Mouse (Mus musculus): Measurements from ENCODE around the gene Acin1. TPM values are rescaled to one million over a fixed set of nuclear protein-coding genes. Genes with fewer than 3 reads are reported as not detected.
"Not testable (repeated sequence)": the region's sequence is repeated elsewhere in the genome, so short reads cannot be mapped to it uniquely, and the experiment has no call there.

Acin1 gene
- total RNA-seq, 2 experiments from 2014 or later = 104 to 114 TPM

- intact Hi-C loops (cut with DNase I) = loop anchor here (5.0 kb wide), 1 partner anchor 35 kb away; no protein-coding TSS in a partner anchor
- DNase-seq = no peak
Observed at GRCm38 (mm10) chr14:54617152-54617896, 69.4 kb downstream of the Acin1 start.

DNA sequence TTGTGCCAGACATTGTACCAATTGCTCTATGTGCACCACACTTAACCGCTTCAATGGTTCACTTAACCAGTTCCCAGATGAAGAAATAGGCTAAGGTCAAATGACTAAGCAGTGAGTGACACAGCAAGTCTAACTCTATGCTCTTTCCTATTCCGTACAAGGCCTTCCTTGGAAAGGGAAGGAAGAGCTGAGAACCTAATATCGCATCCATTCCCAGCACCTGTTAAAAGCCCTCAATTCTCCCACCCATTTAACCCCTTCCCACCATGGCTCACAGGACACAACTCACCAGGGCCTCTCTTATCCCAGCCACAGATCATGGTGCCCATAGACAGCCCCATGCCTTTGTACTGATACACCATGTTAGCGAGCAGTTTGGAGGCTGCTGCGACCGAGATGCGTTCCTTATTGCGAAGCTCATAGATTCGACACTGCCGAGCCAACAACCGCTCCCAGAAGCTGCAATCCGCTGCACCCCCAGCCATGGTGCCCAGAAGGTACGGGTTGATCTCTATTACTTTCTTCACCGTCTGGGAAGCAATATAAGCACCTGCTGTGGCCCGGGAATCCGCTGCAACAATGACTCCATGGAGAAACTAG, 70.4 kb downstream of the Acin1 start:
- intact Hi-C loops (cut with DNase I) = loop anchor here (5.0 kb wide), 1 partner anchor 34 kb away; no protein-coding TSS in a partner anchor
- DNase-seq = no peak

GRCm38 (mm10) chr14:54614130-54614529, 72.6 kb downstream of the Acin1 start:
- intact Hi-C loops (cut with DNase I); DNase-seq: not testable (repeated sequence)

DNA sequence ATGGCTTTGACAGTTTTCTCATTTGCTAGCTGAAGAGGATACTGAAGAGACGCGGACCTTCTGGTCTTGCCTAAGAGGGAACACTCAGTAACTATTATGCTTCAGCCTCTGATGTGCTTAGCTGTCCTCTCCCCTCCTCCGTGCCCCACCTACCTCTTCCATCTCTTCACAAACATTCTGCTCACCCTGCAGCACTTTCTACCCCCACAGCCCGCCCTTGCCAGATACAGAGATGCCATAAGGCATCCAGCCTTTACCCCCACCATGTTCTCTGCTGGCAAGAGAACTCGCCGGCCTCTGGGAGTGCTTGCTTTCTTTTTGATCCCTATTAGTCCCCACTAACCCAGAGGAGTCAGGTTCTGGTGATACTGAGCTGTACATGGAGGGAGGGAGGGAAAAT, 76.1 kb downstream of the Acin1 start:
- intact Hi-C loops (cut with DNase I) = no loop called here

DNA sequence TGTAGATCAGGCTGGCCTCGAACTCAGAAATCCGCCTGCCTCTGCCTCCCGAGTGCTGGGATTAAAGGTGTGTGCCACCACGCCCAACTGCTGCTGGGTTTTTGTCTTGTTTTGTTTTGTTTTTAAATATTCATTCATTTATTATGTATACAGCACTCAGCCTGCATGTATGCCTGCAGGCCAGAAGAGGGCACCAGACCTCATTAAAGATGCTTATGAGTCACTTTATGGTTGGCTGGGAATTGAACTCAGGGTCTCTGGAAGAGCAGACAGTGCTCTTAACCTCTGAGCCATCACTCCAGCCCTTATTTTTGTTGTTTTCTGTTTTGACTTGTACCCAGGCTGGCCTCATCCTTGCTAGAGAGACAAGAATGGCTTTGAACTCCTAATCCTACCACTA, 76.8 kb downstream of the Acin1 start:
- DNase-seq = peak; percentile 25 to 44
- intact Hi-C loops (cut with DNase I) = no loop called here

More for the DNA sequence above, 76.1 kb downstream of the Acin1 start:
- no peak for DNase-seq

DNA sequence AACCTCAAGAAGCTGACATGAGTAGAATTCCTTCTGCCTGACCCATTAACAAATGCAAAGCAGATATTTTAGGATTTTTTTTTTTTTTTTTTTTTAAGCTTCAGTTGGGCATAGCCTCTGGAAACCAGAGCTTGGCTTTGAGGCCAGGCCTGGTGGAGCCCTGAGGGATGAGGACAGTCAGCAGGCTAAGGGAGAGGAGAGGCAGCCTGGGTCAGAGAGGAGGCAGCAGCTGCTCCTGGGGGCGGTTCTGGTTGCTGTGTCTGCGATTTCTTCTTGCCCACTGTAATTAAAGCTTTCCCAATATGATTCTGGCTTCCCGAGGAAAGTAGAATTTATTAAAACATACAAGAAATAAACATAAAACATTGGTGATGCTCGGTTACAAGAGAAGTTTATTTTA, 77.5 kb downstream of the Acin1 start:
- no peak for DNase-seq
- intact Hi-C loops (cut with DNase I) = no loop called here

DNA sequence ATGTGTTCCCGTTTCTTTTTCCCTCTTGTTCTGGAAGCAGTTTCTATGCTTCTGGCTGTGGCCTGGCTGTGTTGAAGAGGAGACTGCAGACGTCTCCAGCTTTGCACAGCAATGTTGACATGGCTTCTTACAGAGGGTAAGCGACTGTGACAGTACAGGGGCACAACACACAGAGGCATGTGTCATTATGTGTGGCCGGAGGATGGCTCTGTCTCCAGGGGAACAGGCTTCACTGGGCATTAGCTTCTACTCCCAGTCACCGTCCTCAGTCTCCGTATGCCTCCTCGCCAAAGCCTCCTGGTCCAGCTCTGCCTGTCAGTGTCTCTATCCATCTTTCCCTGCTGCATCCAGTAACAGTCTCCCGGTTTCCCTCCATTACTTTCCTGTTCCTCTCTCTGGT, 79.5 kb downstream of the Acin1 start:
- intact Hi-C loops (cut with DNase I) = no loop called here

GRCm38 (mm10) chr14:54605752-54606321, 80.9 kb downstream of the Acin1 start, which contains the start of gene 4931414P19Rik:
Gene 4931414P19Rik, minus strand, starts transcription at chr14:54605993.
- peak; percentile 82 to 88 for DNase-seq
- intact Hi-C loops (cut with DNase I) = no loop called here

More for the DNA sequence above, 79.5 kb downstream of the Acin1 start:
- DNase-seq = no peak

GRCm38 (mm10) chr14:54603686-54604085, 83.0 kb downstream of the Acin1 start:
- no peak for DNase-seq
- intact Hi-C loops (cut with DNase I) = loop anchor here (1.0 kb wide), 1 partner anchor 26 kb away; the partner anchor contains the start of gene Ajuba

GRCm38 (mm10) chr14:54603038-54603654, 83.6 kb downstream of the Acin1 start:
- intact Hi-C loops (cut with DNase I) = loop anchor here (1.0 kb wide), 1 partner anchor 26 kb away; the partner anchor contains the start of gene Ajuba

GRCm38 (mm10) chr14:54602613-54603012, 84.1 kb downstream of the Acin1 start:
- intact Hi-C loops (cut with DNase I) = loop anchor here (1.0 kb wide), 1 partner anchor 25 kb away; the partner anchor contains the start of gene Ajuba
- DNase-seq = peak in 1 of 2 experiments; percentile 35

More at GRCm38 (mm10) chr14:54603038-54603654, 83.6 kb downstream of the Acin1 start:
- peak; percentile 97 to 98 for DNase-seq

GRCm38 (mm10) chr14:54601601-54602000, 85.1 kb downstream of the Acin1 start:
- no peak for DNase-seq
- intact Hi-C loops (cut with DNase I) = no loop called here

GRCm38 (mm10) chr14:54597084-54597483, 89.6 kb downstream of the Acin1 start:
- DNase-seq = no peak
- intact Hi-C loops (cut with DNase I) = no loop called here

- no peak for DNase-seq
- intact Hi-C loops (cut with DNase I) = no loop called here
Observed at GRCm38 (mm10) chr14:54594631-54595414, 91.9 kb downstream of the Acin1 start.

GRCm38 (mm10) chr14:54594055-54594454, 92.7 kb downstream of the Acin1 start:
- DNase-seq = no peak
- intact Hi-C loops (cut with DNase I) = no loop called here

DNA sequence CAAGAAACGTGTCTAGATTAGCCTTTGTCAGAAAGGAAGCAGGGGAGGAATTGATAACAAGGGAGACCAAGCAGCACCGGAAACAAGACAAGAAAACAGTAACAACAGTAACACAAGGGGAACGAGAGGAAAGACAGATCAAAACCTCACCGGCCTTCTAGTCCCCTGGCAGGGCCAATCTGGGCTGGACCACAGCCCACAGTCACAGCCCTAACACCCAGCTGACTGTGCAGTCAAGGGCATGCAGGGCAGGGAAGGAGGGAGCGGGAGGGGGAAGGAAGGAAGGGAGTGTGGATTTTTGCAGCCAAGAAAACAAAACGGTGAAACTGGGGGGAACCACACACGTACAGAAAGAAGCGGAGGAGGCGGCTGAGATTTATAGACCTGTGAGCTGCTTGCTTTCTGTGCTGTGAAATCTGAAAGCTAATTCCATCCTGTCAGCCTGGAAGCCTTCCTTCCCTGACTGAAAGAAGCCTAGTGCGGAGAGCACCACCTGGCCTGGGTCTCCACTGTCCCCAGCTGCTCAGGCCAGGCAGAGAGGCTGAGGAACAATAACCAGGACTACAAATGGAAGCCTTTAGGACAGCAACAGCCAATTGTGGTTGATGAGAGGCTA, 94.3 kb downstream of the Acin1 start:
- intact Hi-C loops (cut with DNase I) = no loop called here
- peak; percentile 73 to 77 for DNase-seq
